Mouse (Mus musculus): ENCODE data around the gene Hoxc5. TPM values are rescaled to one million over a fixed set of nuclear protein-coding genes. Genes with fewer than 3 reads are reported as not detected.

The Hoxc5 gene
- total RNA-seq, 4 experiments from 2014 or later: not detected

DNA sequence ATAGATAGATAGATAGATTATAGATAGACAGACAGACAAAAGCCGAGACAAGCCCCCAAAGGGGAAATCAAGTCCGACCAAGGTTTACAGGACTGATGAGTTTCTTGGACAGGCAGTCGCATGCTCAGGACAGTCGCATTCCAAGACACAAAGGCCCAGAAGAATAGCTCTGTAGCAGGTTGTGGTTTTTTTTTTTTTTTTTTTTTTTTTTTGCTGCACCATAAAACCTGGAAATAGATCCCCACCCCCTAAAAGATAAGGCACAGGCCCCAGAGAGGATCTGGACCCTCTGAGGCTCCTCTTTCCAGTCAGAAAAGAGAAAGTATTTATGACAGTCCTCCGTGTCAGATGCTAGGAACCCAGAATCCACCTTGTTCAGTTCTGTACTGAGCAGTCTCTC, 20.8 kb downstream of the Hoxc5 start:
- DNase-seq (ENCODE audit: low spot score in 2 of 2): no peak

- no peak for DNase-seq (ENCODE audit: low spot score in 2 of 2)
Observed at GRCm38 (mm10) chr15:102990461-102991397, 23.5 kb downstream of the Hoxc5 start, which contains the start of gene Hoxc8. Gene Hoxc8, plus strand, starts transcription at chr15:102990607.

DNA sequence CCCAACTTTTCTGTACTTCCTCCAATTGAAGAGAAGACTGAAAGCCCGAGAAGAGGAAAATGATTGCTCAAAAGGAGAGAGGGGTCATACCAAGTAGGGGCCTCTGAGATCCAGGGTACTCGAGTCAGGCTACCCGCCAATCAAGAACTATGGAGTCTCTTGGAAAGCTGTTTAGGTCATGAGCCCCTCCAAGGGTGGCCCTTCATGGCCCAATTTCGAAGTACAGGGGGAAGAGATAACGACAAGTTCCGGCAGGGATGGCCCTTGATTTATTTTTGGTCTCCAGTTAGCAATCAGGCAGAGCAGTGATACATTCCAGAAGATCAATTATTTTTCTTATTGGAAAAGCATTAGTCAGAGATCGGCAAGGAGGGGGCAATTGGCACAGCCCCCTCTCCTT, 24.5 kb downstream of the Hoxc5 start:
- DNase-seq (ENCODE audit: low spot score in 2 of 2): no peak

DNA sequence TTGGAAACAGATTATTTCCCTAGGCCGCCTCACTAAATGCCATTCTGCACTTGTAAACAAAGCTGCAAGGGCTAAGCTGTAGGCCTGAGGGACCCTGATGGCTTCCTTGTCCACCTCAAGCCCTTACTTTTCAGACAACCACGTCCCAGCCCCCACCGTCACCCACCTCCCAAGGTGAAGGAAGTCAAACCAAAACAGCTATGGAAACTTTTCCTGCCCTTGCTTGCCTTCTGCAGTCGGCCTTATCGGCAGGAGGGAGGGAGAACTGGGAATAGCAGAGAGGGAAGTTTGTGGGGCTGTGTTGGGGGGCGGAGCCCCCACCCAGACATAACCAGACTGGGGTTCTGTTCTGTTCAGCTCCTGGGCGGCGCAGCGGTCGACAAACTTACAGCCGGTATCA, 25.0 kb downstream of the Hoxc5 start:
- DNase-seq (ENCODE audit: low spot score in 2 of 2): no peak

GRCm38 (mm10) chr15:102992863-102993262, 25.6 kb downstream of the Hoxc5 start:
- DNase-seq (ENCODE audit: low spot score in 2 of 2): no peak

GRCm38 (mm10) chr15:102996548-102996947, 29.3 kb downstream of the Hoxc5 start:
- no peak for DNase-seq (ENCODE audit: low spot score in 2 of 2)

DNA sequence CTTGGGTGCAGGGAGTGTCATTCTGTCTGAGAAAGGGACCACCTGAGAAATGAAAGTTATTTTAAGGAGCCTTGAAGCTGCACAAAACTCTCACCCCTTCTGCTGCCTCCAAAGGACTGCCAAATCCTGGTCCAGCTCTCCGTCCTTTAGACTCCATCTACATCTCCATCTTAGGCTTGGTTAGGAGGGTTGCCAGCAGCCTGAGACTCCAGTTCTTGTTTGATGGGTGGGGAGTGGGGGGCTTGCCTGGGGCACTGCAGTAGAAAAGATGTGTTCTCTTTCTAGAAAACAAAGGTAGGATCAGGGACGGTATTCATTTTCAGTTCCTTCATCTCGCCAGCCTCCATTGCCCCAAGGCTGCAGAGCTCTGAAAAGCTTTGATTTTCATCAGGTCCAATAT, 30.2 kb downstream of the Hoxc5 start:
- no peak for DNase-seq (ENCODE audit: low spot score in 2 of 2)

DNA sequence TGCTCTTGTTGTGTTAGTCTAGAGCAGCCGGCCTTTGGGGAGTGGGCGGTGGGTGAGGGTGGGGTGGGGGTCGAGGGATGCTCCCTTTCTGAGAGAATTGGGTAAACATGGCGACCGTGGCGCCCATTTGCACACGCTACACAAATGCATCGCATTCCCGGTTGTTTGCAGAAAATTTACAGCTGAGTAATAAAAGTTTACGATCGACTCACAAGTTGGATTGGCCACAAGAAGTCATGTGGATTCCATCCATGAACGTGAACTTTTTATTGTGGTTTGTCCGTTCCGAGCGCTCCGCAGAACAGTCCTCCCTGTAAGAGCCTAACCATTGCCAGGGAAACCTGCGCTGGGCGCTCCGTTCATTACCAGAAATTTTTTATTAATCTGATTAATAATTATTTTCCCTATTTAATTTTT, 30.7 kb downstream of the Hoxc5 start, which contains the start of gene Hoxc6:
Hoxc6 (plus strand) TSS at position 319 of the 417 bp plus-strand sequence.
- DNase-seq (ENCODE audit: low spot score in 2 of 2): no peak

- DNase-seq (ENCODE audit: low spot score in 2 of 2): no peak
Observed at GRCm38 (mm10) chr15:102998608-102999182, 31.5 kb downstream of the Hoxc5 start.

- DNase-seq (ENCODE audit: low spot score in 2 of 2): no peak
Observed at GRCm38 (mm10) chr15:102999183-102999831, 32.1 kb downstream of the Hoxc5 start.

DNA sequence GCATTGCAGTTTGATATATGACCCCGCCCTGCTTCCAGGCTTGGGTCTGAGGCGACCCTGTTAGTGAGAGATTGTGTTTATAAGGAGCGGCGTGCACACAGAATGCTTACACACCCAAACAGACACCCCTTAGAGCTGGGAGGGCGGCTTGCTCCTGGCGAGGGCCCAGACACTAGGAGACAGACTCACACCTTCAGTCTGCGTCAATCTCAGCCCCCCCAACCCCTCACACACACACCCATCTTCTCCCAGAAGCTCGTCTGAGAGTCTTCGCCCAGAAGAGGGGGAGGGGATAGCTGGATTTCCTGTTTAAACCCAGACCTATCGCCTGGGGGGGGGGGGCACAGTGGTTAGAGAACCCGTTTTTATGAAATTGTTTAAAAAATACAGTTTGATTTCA, 32.7 kb downstream of the Hoxc5 start:
- no peak for DNase-seq (ENCODE audit: low spot score in 2 of 2)

- DNase-seq (ENCODE audit: low spot score in 2 of 2): no peak
Observed at GRCm38 (mm10) chr15:103000501-103000901, 33.3 kb downstream of the Hoxc5 start.

DNA sequence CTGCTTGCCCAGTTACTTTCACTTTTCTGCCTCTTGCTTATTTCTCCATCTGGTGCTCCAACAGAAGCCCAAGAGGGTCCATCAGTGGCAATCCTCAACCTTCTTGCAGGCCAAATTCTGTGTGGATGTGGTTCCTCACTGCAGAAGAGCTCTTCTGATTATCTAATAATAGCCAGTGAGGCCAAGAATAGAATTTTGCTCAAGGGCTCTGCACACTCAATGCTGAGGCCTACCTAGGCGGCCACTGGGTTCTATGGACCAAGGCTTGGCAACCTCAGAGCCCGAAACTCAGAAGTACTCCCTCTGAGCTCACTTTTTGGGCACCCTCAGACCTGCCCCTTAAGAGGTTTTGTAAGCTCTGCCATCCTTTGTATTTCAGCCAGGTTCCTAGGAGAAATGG, 34.1 kb downstream of the Hoxc5 start:
- DNase-seq (ENCODE audit: low spot score in 2 of 2): no peak

DNA sequence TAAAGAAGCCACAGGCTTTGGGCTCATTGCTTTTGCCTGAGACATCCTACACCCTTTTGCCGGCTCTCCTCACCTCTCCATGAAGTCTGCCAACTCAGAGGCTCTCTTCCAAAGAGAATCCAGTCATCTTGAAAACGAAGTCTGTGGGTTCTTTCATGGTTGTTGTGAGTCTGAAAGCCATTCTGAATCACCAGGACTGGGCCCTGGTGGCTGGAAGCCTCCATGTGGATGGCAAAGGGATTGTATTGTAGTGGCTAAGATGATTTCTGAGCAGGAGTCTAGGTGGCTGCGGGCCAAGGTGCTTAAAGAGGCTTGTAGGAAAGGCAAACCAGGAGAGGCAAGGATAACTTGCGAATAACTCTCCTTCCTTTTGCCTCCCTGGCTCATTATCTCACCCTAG, 34.9 kb downstream of the Hoxc5 start:
- no peak for DNase-seq (ENCODE audit: low spot score in 2 of 2)

DNA sequence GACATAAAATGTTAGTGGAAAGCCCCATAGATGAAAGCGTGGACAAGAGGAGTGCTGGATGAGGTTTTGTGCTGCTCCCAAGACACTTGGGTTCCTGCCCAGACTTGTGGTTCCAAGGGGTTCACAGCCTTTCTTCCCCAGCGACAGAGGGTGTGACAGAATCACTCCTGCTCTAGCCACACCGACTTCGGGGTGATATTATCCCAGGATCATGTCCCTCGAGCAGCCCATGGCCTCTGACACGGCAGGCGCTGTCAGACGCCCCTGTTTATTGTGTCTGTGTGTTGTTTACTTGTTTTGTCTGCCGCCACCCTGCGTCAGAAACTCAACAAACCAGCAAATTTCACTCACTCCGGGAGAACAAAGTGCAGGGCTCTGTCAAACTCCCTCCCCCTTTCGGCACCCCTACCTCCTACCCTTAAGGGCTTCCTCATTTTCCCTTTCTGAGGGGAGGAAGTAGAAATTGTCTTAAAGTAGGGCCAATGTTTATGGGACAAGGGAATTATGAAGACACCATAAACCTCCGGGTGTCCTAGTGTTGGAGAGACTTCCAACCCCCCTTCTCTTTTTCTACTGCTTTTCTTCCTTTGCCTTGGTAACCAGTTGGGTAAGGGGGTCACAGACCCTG, 35.7 kb downstream of the Hoxc5 start:
- no peak for DNase-seq (ENCODE audit: low spot score in 2 of 2)

GRCm38 (mm10) chr15:103005308-103005707, 38.1 kb downstream of the Hoxc5 start:
- DNase-seq (ENCODE audit: low spot score in 2 of 2): no peak

- no peak for DNase-seq (ENCODE audit: low spot score in 2 of 2)
Observed at GRCm38 (mm10) chr15:103005797-103006196, 38.6 kb downstream of the Hoxc5 start.

DNA sequence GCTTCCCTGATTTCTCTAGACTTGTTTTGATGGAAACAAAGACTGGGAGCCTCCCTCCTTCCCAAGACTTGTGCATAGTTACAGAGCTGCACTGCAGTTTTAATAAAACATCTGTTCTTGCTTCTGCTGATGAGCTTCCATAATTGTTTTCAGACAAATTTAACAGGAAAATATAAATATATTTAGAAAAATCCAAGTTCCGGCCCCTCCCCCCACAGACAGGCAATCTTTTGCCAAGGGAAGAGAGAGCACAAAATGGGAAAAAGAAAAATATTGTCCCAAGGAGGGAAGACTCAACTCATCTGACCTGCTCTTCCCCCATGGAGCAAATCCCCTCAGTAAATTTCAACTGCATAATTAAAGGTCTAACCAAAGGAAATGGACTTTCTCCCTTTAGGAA, 39.1 kb downstream of the Hoxc5 start:
- no peak for DNase-seq (ENCODE audit: low spot score in 2 of 2)

- no peak for DNase-seq (ENCODE audit: low spot score in 2 of 2)
Observed at GRCm38 (mm10) chr15:103009265-103010111, 42.2 kb downstream of the Hoxc5 start.

- no peak for DNase-seq (ENCODE audit: low spot score in 2 of 2)
Observed at GRCm38 (mm10) chr15:103010112-103010846, 43.0 kb downstream of the Hoxc5 start.
